Mouse (Mus musculus) heart, adult 8-10 months (tissue): Measurements from ENCODE around the gene Dcpp1. TPM values are rescaled to one million over a fixed set of nuclear protein-coding genes. Genes with fewer than 3 reads are reported as not detected.
"Not testable (repeated sequence)": the region's sequence is repeated elsewhere in the genome, so short reads cannot be mapped to it uniquely, and the experiment has no call there.

ENCODE experiments used
- DNase-seq: peaks from one replicate; pipeline ENCODE4 v3.0.0; 2022; ENCODE audit warnings: low spot score
- total RNA-seq, 4 experiments: library from RNA; stranded (reverse); gene quantifications; 2 replicates each; pipeline ENCODE4 v1.2.4; 2022

Gene Dcpp1
- not detected for total RNA-seq

GRCm38 (mm10) chr17:23880576-23880975, at the start of gene Dcpp1, which contains the start of gene Dcpp2:
Gene Dcpp1 (plus strand): TSS chr17:23880876.
Gene Dcpp2 (plus strand): TSS chr17:23880880.
- not testable (repeated sequence) for DNase-seq

DNA sequence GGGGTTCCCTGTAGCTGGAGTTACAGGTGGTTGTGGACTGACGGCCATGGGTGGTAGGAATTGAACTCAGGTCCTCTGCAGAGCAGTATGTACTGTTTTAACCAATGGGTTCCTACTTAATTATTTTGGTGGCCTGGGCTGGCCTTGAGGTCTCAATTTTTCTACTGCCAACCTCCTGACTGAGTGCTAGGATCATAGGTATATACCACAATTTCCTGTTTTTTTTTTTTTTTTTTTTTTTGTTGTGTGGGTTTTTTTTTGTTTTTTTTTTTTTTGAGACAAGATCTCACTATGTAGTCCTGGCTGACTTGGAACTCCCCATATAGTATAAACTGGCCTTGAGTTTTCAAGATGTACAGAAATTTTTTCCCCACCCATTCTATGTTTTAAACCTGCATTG, 49.5 kb upstream of the Dcpp1 start:
- no peak for DNase-seq

- no peak for DNase-seq
Observed at GRCm38 (mm10) chr17:23836006-23836575, 44.6 kb upstream of the Dcpp1 start, which contains the start of gene Prss33. Gene Prss33 (minus strand): TSS chr17:23836056.

GRCm38 (mm10) chr17:23841145-23841544, 39.5 kb upstream of the Dcpp1 start:
- peak; percentile 26 for DNase-seq

GRCm38 (mm10) chr17:23843141-23843811, 37.4 kb upstream of the Dcpp1 start:
- no peak for DNase-seq

GRCm38 (mm10) chr17:23843812-23844273, 36.8 kb upstream of the Dcpp1 start, which contains the start of the genes Prss32 and Prss41:
Gene Prss32 (plus strand): TSS chr17:23843855.
Gene Prss41 (minus strand): TSS chr17:23844172.
- DNase-seq, result no peak

- no peak for DNase-seq
Observed at GRCm38 (mm10) chr17:23850028-23850427, 30.6 kb upstream of the Dcpp1 start.

DNA sequence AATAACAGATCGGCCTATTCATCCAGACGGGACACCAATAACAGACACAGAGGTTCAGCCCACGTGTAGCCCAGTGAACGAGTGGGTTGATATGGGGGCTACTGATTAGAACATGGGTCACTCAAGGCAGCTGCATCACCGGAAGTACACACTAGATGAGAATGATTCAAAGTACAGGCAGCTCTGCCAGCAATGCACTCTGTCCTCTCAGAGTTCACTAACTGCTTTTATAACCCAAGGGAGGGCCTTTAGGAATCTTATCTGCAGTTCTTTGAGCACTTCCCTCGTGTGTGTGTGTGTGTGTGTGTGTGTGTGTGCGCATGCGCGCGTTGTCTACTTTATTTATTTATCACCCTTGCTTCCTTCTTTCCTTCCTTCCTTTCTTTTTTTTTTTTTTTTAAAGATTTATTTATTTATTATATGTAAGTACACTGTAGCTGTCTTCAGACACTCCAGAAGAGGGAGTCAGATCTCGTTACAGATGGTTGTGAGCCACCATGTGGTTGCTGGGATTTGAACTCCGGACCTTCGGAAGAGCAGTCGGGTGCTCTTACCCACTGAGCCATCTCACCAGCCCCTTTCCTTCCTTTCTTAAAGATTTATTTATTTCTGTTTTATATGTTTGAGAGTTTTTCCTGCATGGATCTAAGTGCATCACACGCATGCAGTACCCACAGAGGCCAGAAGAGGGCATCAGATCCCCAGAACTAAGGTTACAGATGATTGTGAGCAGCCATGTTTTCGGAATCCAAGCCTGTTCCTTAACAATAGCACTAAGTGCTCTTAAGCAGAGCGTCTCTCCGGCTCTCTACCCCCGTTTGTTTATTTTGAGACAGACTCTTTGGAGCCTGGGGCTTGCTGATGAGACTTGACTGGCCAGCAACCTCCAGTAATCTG, 29.6 kb upstream of the Dcpp1 start:
- DNase-seq, result peak; percentile 39

DNA sequence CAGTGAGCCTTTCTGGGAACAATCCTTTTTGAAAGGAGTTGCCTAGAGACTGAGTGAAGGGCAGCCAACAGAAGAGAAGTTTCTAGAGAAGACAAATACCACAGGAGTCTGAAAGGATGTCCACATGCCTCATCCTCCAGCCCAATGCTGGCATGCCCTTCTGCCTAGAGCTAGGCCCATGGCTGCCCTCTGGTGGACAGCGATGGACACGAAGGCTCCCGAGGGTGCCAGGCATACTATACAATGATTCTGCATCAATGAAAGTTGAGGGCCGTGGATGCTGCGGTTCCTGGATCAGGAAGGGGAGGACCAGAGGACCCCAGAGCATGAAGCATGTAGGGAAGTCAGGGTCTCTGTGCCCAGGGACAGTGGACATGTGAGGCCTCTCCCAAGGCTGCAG, 27.4 kb upstream of the Dcpp1 start:
- DNase-seq, result peak; percentile 9

DNA sequence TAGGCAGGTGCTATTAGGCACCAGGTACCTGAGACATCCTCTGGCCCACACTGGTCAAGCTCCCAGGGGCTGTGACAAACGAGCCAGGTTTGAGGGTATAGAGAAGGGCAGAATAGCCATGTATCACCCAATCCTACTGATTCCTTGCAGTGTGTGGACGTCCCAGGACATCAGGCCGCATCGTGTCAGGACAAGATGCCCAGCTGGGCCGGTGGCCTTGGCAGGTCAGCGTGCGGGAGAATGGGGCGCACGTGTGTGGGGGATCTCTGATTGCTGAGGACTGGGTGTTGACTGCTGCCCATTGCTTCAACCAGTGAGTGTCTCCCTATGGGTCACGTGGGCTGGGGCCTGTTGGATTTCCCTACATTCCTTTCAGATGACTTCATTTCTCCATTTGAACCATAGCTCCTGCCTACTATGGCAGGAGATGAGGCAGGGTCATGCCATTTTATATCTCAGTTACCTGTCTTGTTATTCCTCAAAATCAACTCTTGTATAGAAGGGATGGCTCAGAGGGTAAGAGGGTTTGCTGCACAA, 26.4 kb upstream of the Dcpp1 start:
- DNase-seq, result no peak

- DNase-seq, result no peak
Observed at GRCm38 (mm10) chr17:23857193-23857592, 23.5 kb upstream of the Dcpp1 start.

- DNase-seq, result no peak
Observed at GRCm38 (mm10) chr17:23857913-23858312, 22.8 kb upstream of the Dcpp1 start.

DNA sequence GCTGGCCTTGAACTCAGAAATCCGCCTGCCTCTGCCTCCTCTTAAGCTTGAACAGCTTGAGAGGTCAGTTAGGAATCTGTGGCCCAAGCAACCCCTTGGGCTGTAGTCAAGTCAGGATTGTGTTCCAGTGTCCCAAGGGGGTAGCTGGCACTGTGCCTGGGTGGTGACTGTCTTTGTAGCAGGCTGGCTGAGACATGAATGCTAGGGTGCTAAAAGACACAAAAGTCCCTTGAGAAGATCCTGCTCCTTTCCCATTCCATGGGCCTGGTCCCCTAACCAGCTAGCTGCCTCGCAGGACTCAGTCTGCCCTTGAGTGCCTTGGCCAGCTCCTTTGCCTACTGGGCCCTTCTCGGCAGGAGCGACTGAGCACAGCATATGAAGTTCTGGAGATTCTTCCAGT, 17.8 kb upstream of the Dcpp1 start:
- DNase-seq, result no peak

DNA sequence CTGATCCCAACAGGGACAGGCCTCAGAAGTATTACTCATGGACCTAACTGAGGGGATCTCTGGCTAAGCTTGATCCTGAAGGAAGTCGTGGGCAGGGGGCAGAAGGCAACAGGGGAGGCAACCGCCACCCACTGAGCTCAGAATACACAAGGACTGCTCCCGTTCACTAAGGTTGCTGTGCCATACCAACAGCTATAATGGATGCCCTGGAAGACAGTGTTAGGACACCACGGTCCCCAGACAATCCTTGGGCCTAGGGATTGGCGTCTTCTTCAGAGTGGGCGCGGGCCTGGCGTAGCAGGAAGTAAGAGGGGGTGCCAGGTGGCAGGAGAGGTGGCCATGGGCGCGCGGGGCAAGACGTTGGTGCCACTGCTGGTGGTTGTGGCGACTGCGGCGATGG, 12.9 kb upstream of the Dcpp1 start, which contains the start of gene Prss21:
TSS of gene Prss21 (plus strand) at position 301 of the 400 bp plus-strand sequence.
- DNase-seq, result no peak

DNA sequence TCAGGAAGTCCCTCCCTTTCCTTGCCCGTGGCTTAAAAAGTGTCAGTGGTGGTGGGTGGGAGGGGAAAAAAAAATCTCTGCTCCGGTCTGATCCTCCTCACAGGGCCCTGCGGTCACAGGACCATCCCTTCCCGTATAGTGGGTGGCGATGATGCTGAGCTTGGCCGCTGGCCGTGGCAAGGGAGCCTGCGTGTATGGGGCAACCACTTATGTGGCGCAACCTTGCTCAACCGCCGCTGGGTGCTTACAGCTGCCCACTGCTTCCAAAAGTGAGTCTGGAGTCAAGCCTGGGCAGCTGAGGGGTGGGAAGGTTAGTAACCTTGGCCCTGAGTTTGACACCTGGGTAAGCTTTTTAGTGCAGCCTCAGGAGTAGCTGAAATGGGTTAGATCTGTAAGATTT, 12.2 kb upstream of the Dcpp1 start:
- DNase-seq, result no peak

GRCm38 (mm10) chr17:23873884-23874856, 6.5 kb upstream of the Dcpp1 start:
- DNase-seq, result peak; percentile 40

GRCm38 (mm10) chr17:23876741-23877140, 3.9 kb upstream of the Dcpp1 start:
- DNase-seq, result no peak

GRCm38 (mm10) chr17:23877166-23877565, 3.5 kb upstream of the Dcpp1 start:
- DNase-seq, result no peak

DNA sequence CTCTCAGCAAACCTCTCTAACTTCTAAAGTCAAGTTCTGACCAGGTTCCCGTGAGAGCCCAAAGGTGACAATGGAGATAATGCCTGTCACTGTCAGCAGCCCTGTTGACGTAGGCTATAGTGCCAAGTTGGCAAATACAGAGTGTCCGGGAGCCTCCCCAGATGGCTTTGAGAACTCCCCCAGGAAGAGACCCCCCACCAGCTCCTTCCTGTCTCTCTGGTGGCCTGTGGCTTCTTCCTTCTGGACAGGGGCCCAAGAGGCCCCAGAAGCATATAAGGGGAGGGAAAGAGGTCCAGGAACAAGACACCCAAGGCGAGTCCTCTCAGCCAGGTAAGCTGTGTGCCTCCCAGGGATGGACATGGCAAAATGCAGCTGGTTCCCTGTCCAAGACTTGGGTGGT, 36.5 kb downstream of the Dcpp1 start, which contains the start of gene Dcpp3:
TSS of gene Dcpp3 (plus strand) at position 301 of the 400 bp plus-strand sequence.
- DNase-seq, result not testable (repeated sequence)

GRCm38 (mm10) chr17:23924531-23925007, 43.9 kb downstream of the Dcpp1 start:
- DNase-seq, result peak; percentile 92
